Mouse (Mus musculus): ENCODE measurements around the gene A030005L19Rik. TPM values are rescaled to one million over a fixed set of nuclear protein-coding genes. Genes with fewer than 3 reads are reported as not detected.

The A030005L19Rik gene
- polyA plus RNA-seq (2015; fragmentation: Nextera tagmentation; extraction: Ambion mirVana), result not detected in 2 replicates

DNA sequence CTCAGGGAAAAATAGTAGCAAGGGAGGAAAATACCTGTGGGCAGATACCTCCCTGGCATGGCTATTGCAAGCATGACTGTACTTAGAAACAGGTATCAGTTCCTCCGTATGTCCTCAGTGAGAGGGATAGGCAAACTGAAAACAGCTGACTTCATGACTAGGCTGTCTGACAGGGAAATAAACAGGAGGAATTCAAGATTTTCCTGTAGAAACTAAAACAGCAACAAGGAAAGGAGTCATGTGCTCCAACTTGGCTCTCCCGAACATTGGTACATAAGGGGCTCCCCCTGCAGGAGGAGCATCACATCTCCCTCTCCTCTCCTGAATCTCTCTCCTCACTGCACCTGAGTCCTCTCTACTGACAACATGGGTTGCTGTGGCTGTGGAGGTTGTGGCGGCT lies at the start of gene A030005L19Rik:
A030005L19Rik (plus strand) TSS at position 301 of the 400 bp plus-strand sequence.

DNA sequence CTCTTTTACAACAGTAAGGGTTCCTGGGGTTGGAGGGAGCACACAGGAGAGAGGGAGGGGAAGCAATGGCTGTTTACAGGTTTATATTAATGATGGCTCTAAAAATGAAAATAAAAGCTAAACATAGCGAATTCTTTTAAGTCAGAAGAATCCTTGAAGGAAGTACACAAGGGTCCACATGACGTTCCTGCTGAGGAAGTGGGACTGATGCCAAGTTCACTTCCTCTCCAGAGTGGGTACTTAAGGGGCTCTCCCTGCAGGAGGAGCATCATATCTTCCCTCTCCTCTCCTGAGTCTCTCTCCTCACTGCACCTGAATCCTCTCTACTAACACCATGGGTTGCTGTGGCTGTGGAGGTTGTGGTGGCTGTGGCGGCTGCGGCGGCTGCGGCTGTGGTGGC lies 11.5 kb downstream of the A030005L19Rik start, which contains the start of gene A030014E15Rik:
A030014E15Rik (plus strand) TSS at position 268 of the 400 bp plus-strand sequence.

DNA sequence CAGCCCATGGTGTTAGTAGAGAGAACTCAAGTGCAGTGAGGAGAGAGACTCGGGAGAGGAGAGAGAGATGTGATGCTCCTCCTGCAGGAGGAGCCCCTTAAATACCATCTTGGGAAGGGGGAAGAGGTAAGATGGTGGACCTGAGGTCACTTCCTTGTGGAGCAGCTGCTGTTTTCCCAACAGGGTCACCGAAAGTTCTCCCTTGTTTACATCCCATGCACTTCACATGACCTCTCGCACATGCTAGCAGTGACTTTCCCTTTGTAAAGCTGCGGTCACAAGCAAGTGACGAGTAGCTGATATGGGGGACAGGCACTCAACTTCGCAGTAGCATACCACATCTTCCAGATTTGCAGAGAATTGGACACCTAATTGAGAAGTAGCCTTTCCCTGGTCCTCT lies 18.2 kb downstream of the A030005L19Rik start, which contains the start of gene Gm6217:
Gm6217 (minus strand) TSS at position 74 of the 400 bp plus-strand sequence.

DNA sequence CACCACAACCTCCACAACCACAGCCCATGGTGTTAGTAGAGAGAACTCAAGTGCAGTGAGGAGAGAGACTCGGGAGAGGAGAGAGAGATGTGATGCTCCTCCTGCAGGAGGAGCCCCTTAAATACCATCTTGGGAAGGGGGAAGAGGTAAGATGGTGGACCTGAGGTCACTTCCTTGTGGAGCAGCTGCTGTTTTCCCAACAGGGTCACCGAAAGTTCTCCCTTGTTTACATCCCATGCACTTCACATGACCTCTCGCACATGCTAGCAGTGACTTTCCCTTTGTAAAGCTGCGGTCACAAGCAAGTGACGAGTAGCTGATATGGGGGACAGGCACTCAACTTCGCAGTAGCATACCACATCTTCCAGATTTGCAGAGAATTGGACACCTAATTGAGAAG lies 30.2 kb downstream of the A030005L19Rik start, which contains the start of gene A030003K21Rik:
A030003K21Rik (minus strand) TSS at position 94 of the 400 bp plus-strand sequence.

DNA sequence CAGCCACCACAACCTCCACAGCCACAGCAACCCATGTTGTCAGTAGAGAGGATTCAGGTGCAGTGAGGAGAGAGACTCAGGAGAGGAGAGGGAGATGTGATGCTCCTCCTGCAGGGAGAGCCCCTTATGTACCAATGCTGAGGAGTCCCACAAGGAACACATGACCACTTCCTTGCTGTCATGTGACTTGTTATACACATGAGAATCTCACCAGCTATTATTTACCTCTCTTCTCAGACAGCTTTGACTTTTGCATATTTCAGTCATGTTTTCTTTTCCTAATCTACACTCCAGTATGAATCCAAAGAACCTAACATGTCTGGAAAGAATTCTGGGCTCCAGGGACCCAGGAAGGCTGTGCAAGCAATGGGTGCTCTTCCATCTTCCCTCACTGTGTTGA lies 42.8 kb downstream of the A030005L19Rik start, which contains the start of gene Gm7544:
Gm7544 (minus strand) TSS at position 101 of the 400 bp plus-strand sequence.

DNA sequence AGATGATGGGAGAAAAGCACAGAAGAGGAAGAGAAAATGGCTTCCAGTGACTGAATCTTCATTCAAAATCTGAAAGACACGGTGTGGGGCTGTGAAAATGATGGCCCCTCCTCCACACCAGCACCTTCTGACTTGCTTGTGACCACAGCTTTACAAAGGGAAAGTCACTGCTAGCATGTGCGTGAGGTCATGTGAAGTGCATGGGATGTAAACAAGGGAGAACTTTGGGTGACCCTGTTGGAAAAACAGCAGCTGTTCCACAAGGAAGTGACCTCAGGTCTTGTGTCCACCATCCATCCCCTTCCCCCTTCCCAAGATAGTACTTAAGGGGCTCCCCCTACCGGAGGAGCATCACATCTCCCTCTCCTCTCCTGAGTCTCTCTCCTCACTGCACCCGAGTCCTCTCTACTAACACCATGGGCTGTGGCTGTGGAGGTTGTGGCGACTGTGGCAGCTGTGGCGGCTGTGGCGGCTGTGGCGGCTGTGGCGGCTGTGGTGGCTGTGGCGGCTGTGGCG lies 46.8 kb downstream of the A030005L19Rik start, which contains the start of gene Gm47955:
Gm47955 (plus strand) TSS at position 417 of the 516 bp plus-strand sequence.

Other genes starting within 250 kb of the A030005L19Rik start
- gene Mff, start 188.4 kb upstream of the A030005L19Rik start, polyA plus RNA-seq (2015; fragmentation: Nextera tagmentation; extraction: Ambion mirVana), result 378 and 390 TPM in 2 replicates
- not detected in 2 replicates for gene Tm4sf20, start 144.9 kb upstream of the A030005L19Rik start, polyA plus RNA-seq (2015; fragmentation: Nextera tagmentation; extraction: Ambion mirVana)
- not detected in 2 replicates for gene Gm47791, start 142.1 kb upstream of the A030005L19Rik start, polyA plus RNA-seq (2015; fragmentation: Nextera tagmentation; extraction: Ambion mirVana)
- 22.7 and 23.4 TPM in 2 replicates for gene Agfg1, start 73.8 kb upstream of the A030005L19Rik start, polyA plus RNA-seq (2015; fragmentation: Nextera tagmentation; extraction: Ambion mirVana)
- gene A030014E15Rik, start 11.6 kb downstream of the A030005L19Rik start, polyA plus RNA-seq (2015; fragmentation: Nextera tagmentation; extraction: Ambion mirVana), result not detected in 2 replicates
- gene Gm6217, start 18.1 kb downstream of the A030005L19Rik start, polyA plus RNA-seq (2015; fragmentation: Nextera tagmentation; extraction: Ambion mirVana), result not detected in 2 replicates
- gene A030003K21Rik, start 30.1 kb downstream of the A030005L19Rik start, polyA plus RNA-seq (2015; fragmentation: Nextera tagmentation; extraction: Ambion mirVana), result not detected in 2 replicates
- not detected in 2 replicates for gene Gm7544, start 42.7 kb downstream of the A030005L19Rik start, polyA plus RNA-seq (2015; fragmentation: Nextera tagmentation; extraction: Ambion mirVana)
- not detected in 2 replicates for gene Gm47955, start 47.0 kb downstream of the A030005L19Rik start, polyA plus RNA-seq (2015; fragmentation: Nextera tagmentation; extraction: Ambion mirVana)
- not detected in 2 replicates for gene Gm47959, start 87.2 kb downstream of the A030005L19Rik start, polyA plus RNA-seq (2015; fragmentation: Nextera tagmentation; extraction: Ambion mirVana)
- 1.3 TPM in 2 replicates for gene Slc19a3, start 125.1 kb downstream of the A030005L19Rik start, polyA plus RNA-seq (2015; fragmentation: Nextera tagmentation; extraction: Ambion mirVana)
- not detected in 2 replicates for gene Krtap28-10, start 129.2 kb downstream of the A030005L19Rik start, polyA plus RNA-seq (2015; fragmentation: Nextera tagmentation; extraction: Ambion mirVana)
- not detected in 2 replicates for gene Gm47969, start 131.6 kb downstream of the A030005L19Rik start, polyA plus RNA-seq (2015; fragmentation: Nextera tagmentation; extraction: Ambion mirVana)
- gene A030005K14Rik, start 146.1 kb downstream of the A030005L19Rik start, polyA plus RNA-seq (2015; fragmentation: Nextera tagmentation; extraction: Ambion mirVana), result not detected in 2 replicates
- gene Krtap28-13, start 147.6 kb downstream of the A030005L19Rik start, polyA plus RNA-seq (2015; fragmentation: Nextera tagmentation; extraction: Ambion mirVana), result not detected in 2 replicates
- not detected in 2 replicates for gene Ccl20, start 203.4 kb downstream of the A030005L19Rik start, polyA plus RNA-seq (2015; fragmentation: Nextera tagmentation; extraction: Ambion mirVana)
- gene Daw1, start 246.4 kb downstream of the A030005L19Rik start, polyA plus RNA-seq (2015; fragmentation: Nextera tagmentation; extraction: Ambion mirVana), result 1.6 and 1.7 TPM in 2 replicates